Mouse (Mus musculus) E14TG2a.4 (cell line): ENCODE results near the gene Lrrc47.

Experiments used
- H3K27me3 ChIP-seq: 2 replicates; pipeline ENCODE4 v1.6.1; 2014; ENCODE audit warnings: low read length, control low read depth; ENCODE audit not compliant: insufficient read depth
- H3K36me3 ChIP-seq: 2 replicates; pipeline ENCODE4 v1.6.1; 2014; ENCODE audit warnings: low read length, control low read depth; ENCODE audit not compliant: insufficient read depth
- H3K4me1 ChIP-seq: replicated peaks from 2 replicates; pipeline ENCODE4 v1.6.1; 2014; ENCODE audit warnings: low read depth, low read length, control low read depth
- H3K4me3 ChIP-seq: replicated peaks from 2 replicates; pipeline ENCODE4 v1.5.1; 2014; ENCODE audit warnings: mild to moderate bottlenecking, low read length
- H3K9me3 ChIP-seq: 2 replicates; pipeline ENCODE4 v1.6.1; 2014; ENCODE audit warnings: low read length, control low read depth
- CTCF ChIP-seq: conservative IDR thresholded peaks from 2 replicates; pipeline ENCODE4 v1.5.1; 2014; ENCODE audit warnings: low read length
- NANOG ChIP-seq: IDR thresholded peaks from 2 replicates; pipeline ENCODE4 v1.6.1; 2014; ENCODE audit warnings: borderline replicate concordance, low read length, mixed read lengths
- POU5F1 ChIP-seq: IDR thresholded peaks from 2 replicates; pipeline ENCODE4 v1.6.1; 2014; ENCODE audit warnings: low read length, borderline replicate concordance

Lrrc47 gene

GRCm38 (mm10) chr4:153980470-153980869, 31.1 kb upstream of the Lrrc47 start:
- H3K36me3 ChIP-seq = peaks cover 67% of the 10 kb centered on the region
- H3K4me3 ChIP-seq = no peak overlapping the region
- no peak for TF ChIP-seq POU5F1
- no peak for TF ChIP-seq CTCF
- TF ChIP-seq NANOG = no peak
- H3K27me3 ChIP-seq = no peaks in the 10 kb centered on the region
- no peaks in the 10 kb centered on the region for H3K9me3 ChIP-seq
- peaks cover 14% of the 10 kb centered on the region for H3K4me1 ChIP-seq

- TF ChIP-seq POU5F1 = no peak
- no peak for TF ChIP-seq NANOG
- TF ChIP-seq CTCF = no peak
- peaks cover 19% of the 10 kb centered on the region for H3K4me1 ChIP-seq
- H3K4me3 ChIP-seq = peak overlapping the region; percentile 49; the same call in 1 of the 2 replicates
- peaks cover 88% of the 10 kb centered on the region for H3K36me3 ChIP-seq
- no peaks in the 10 kb centered on the region for H3K9me3 ChIP-seq
- H3K27me3 ChIP-seq = no peaks in the 10 kb centered on the region
Measured at GRCm38 (mm10) chr4:153992715-153993114, 18.8 kb upstream of the Lrrc47 start.

GRCm38 (mm10) chr4:153993505-153993904, 18.0 kb upstream of the Lrrc47 start:
- Histone ChIP-seq H3K9me3 (no peaks in the 10 kb centered on the region), H3K4me3 (peak overlapping the region; percentile 49), H3K36me3 (peaks cover 88% of the 10 kb centered on the region), H3K27me3 (no peaks in the 10 kb centered on the region), H3K4me1 (peaks cover 19% of the 10 kb centered on the region)
- TF ChIP-seq CTCF = no peak
- no peak for TF ChIP-seq NANOG
- TF ChIP-seq POU5F1 = no peak

- H3K4me1 ChIP-seq = peaks cover 12% of the 10 kb centered on the region
- H3K9me3 ChIP-seq = no peaks in the 10 kb centered on the region
- H3K36me3 ChIP-seq = peaks cover 64% of the 10 kb centered on the region
- H3K4me3 ChIP-seq = no peak overlapping the region
- no peaks in the 10 kb centered on the region for H3K27me3 ChIP-seq
- no peak for TF ChIP-seq POU5F1
- no peak for TF ChIP-seq CTCF
- TF ChIP-seq NANOG = no peak
Measured at GRCm38 (mm10) chr4:154005488-154005887, 6.0 kb upstream of the Lrrc47 start.

GRCm38 (mm10) chr4:154006264-154006663, 5.3 kb upstream of the Lrrc47 start:
- H3K9me3 ChIP-seq = no peaks in the 10 kb centered on the region
- H3K4me3 ChIP-seq = no peak overlapping the region
- peaks cover 64% of the 10 kb centered on the region for H3K36me3 ChIP-seq
- peaks cover 20% of the 10 kb centered on the region for H3K4me1 ChIP-seq
- TF ChIP-seq POU5F1 (no peak), NANOG (no peak), CTCF (no peak)
- H3K27me3 ChIP-seq = no peaks in the 10 kb centered on the region

GRCm38 (mm10) chr4:154007759-154008158, 3.8 kb upstream of the Lrrc47 start:
- H3K4me1 ChIP-seq = peaks cover 25% of the 10 kb centered on the region
- peaks cover 54% of the 10 kb centered on the region for H3K36me3 ChIP-seq
- no peaks in the 10 kb centered on the region for H3K9me3 ChIP-seq
- H3K4me3 ChIP-seq = no peak overlapping the region
- TF ChIP-seq POU5F1 (no peak), CTCF (no peak), NANOG (no peak)
- no peaks in the 10 kb centered on the region for H3K27me3 ChIP-seq

- Histone ChIP-seq H3K27me3 (no peaks in the 10 kb centered on the region), H3K9me3 (no peaks in the 10 kb centered on the region), H3K4me1 (peaks cover 58% of the 10 kb centered on the region), H3K36me3 (peaks cover 52% of the 10 kb centered on the region), H3K4me3 (peak overlapping the region; percentile 99)
- TF ChIP-seq CTCF = no peak
- TF ChIP-seq NANOG = no peak
- no peak for TF ChIP-seq POU5F1
Measured at GRCm38 (mm10) chr4:154010907-154011645, 455 bp upstream of the Lrrc47 start.

GRCm38 (mm10) chr4:154012132-154012882, 776 bp downstream of the Lrrc47 start:
- Histone ChIP-seq H3K9me3 (no peaks in the 10 kb centered on the region), H3K36me3 (peaks cover 52% of the 10 kb centered on the region), H3K27me3 (no peaks in the 10 kb centered on the region), H3K4me3 (peak overlapping the region; percentile 99), H3K4me1 (peaks cover 59% of the 10 kb centered on the region)
- TF ChIP-seq CTCF = no peak
- TF ChIP-seq NANOG = no peak
- no peak for TF ChIP-seq POU5F1

- no peak overlapping the region for H3K4me3 ChIP-seq
- peaks cover 56% of the 10 kb centered on the region for H3K4me1 ChIP-seq
- H3K36me3 ChIP-seq = peaks cover 74% of the 10 kb centered on the region
- no peaks in the 10 kb centered on the region for H3K27me3 ChIP-seq
- H3K9me3 ChIP-seq = no peaks in the 10 kb centered on the region
- TF ChIP-seq NANOG = no peak
- no peak for TF ChIP-seq CTCF
- TF ChIP-seq POU5F1 = no peak
Measured at GRCm38 (mm10) chr4:154015476-154015875, 3.9 kb downstream of the Lrrc47 start.
